Mouse (Mus musculus): ENCODE results near the gene 4921524J17Rik. TPM values are rescaled to one million over a fixed set of nuclear protein-coding genes. Genes with fewer than 3 reads are reported as not detected.

4921524J17Rik gene
- polyA plus RNA-seq, 1 experiment, result 41.9 TPM

GRCm38 (mm10) chr8:85374286-85374685 is 58.3 kb downstream of the 4921524J17Rik start:
- no peak for TF ChIP-seq GATA1 (IDR thresholded peaks at IDR 0.05; ENCODE audit: low read length)

DNA sequence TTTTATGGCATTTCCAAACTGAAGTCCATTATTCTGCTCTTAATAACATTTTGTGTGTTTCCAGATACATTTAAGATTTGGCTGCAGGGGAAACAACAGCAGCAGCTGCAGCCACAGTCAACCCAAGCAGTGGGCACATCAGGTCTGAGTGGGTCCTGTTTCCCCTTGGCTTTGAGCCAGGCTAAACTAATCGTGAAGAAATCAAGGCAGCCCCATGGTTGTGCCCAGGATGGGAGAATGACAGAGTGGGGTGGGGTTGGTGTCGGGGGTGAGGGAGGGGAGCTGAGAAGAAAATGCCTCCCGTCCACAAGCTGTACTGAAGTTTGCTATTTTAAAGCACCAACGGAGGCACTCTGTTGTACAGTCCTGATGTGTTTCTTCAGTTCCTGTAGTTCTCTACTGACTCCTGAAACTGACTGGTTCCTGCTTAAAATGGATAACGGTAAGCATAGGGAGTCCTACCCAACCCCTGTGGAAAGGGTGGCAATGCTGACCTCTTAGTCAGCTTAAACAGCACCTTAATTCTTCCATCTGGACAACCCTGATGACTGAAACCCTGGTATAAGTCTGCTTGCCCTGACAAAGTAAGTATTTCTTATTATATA is 59.1 kb downstream of the 4921524J17Rik start:
- no peak for TF ChIP-seq GATA1 (IDR thresholded peaks at IDR 0.05; ENCODE audit: low read length)

- no peak for TF ChIP-seq GATA1 (IDR thresholded peaks at IDR 0.05; ENCODE audit: low read length)
Observed at GRCm38 (mm10) chr8:85372465-85372839, 60.2 kb downstream of the 4921524J17Rik start.

DNA sequence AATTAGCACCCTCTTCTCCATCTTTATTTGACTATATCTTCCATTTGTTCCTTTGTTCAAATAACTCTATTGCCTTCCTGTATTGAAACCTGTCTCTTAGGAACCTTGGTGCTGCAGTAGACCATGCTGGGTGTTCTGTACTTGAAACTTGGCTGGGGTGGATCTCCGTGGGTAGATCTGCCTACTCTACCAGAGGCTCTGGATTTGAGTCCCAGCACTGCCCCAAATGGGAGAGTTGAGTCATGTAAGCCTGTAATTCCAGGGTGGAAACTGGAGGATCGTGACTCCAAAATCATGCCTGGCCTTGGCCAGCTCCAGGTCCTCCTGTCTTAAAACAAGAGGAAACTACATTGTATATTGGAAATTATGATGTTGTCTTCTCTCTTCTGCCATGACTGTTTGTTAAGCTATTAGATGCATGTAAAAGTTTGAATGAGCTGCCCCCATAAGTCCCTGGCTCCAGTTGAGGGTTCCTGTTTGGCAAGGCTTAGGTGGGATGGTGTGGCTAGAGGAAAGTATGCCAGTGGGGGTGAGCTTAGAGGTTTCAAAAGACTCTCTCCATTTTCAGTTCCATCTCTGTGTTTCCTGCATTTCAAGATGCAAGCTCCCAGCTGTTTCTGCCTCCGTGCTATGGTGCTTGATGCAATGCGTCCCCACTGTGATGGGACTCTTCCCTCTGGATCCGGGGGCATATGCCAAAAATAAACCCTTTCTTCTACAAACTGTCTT is 60.7 kb downstream of the 4921524J17Rik start:
- no peak for TF ChIP-seq GATA1 (IDR thresholded peaks at IDR 0.05; ENCODE audit: low read length)

GRCm38 (mm10) chr8:85365176-85365575 is 67.5 kb downstream of the 4921524J17Rik start:
- TF ChIP-seq GATA1 (IDR thresholded peaks at IDR 0.05; ENCODE audit: low read length), result no peak

- TF ChIP-seq GATA1 (IDR thresholded peaks at IDR 0.05; ENCODE audit: low read length), result no peak
Observed at GRCm38 (mm10) chr8:85364628-85365027, 68.0 kb downstream of the 4921524J17Rik start.

GRCm38 (mm10) chr8:85363406-85363805 is 69.2 kb downstream of the 4921524J17Rik start:
- TF ChIP-seq GATA1 (IDR thresholded peaks at IDR 0.05; ENCODE audit: low read length), result peak; percentile 45

DNA sequence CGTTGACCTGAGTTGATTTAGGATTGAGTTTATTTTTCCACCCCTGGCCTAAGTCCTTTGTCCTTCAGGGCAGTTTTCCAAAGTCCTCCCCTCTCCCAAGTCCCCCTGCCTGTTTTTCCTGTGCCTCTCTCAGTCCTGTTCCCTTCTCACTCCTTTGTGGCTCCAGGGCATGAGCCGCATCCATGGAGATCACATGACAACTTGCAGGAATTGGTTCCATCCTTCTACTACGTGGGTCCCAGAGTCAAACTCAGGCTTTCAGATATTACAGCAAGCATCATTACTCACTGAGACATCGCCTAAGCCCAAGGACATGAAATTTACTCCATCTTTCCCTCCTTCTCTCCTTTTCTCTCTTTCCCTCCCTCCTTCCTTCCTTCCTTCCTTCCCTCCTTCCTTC is 70.4 kb downstream of the 4921524J17Rik start:
- no peak for TF ChIP-seq GATA1 (IDR thresholded peaks at IDR 0.05; ENCODE audit: low read length)

Other genes with a start within 250 kb of the 4921524J17Rik start
- not detected in 2 replicates for gene Olfr371, start 206.8 kb downstream of the 4921524J17Rik start, polyA plus RNA-seq (2012)
- gene Orc6, start 133.2 kb downstream of the 4921524J17Rik start, polyA plus RNA-seq (2012), result 4.5 and 16.7 TPM in 2 replicates
- 3.8 and 6.0 TPM in 2 replicates for gene Vps35, start 133.0 kb downstream of the 4921524J17Rik start, polyA plus RNA-seq (2012)
- gene Mylk3, start 46.5 kb downstream of the 4921524J17Rik start, polyA plus RNA-seq (2012), result 40.7 and 82.3 TPM in 2 replicates
- not detected in 2 replicates for gene Gpt2, start 59.7 kb upstream of the 4921524J17Rik start, polyA plus RNA-seq (2012)
- gene Dnaja2, start 122.5 kb upstream of the 4921524J17Rik start, polyA plus RNA-seq (2012), result 101 and 164 TPM in 2 replicates